Mouse (Mus musculus) liver, embryonic 14.5 days (tissue): ENCODE results near the gene Ethe1. TPM values are rescaled to one million over a fixed set of nuclear protein-coding genes. Genes with fewer than 3 reads are reported as not detected.
A peak's percentile ranks its signal among the peaks of the same experiment; 100 is the strongest.

Source experiments
- ATAC-seq: fragments of 200-750 bp; cut with Nextera tagmentation; 2 replicates; pipeline ENCODE4 v1.8.0; 2017; ENCODE audit warnings: moderate number of reproducible peaks, mild to moderate bottlenecking, moderate library complexity; ENCODE audit not compliant: insufficient read depth
- DNase-seq, 3 experiments: peaks; one replicate each; pipeline ENCODE4 v3.0.0-alpha.2; 2012 to 2013; ENCODE audit warnings: low read depth in 3 of 3, low spot score in 3 of 3
- H3K27ac ChIP-seq: fragments of 300-500 bp; sonication (generic); 2 replicates; pipeline ENCODE4 v1.5.1; 2014; ENCODE audit warnings: moderate library complexity, mild to moderate bottlenecking, control low read depth, inconsistent platforms
- H3K27me3 ChIP-seq: fragments of 300-500 bp; sonication (generic); 2 replicates; pipeline ENCODE4 v1.6.1; 2014; ENCODE audit warnings: mild to moderate bottlenecking, low read length, moderate library complexity; ENCODE audit not compliant: control insufficient read depth, insufficient read depth
- H3K36me3 ChIP-seq: fragments of 300-500 bp; sonication (generic); replicated peaks from 2 replicates; pipeline ENCODE4 v1.6.1; 2014; ENCODE audit warnings: low read depth; ENCODE audit not compliant: control insufficient read depth, insufficient read depth
- H3K4me1 ChIP-seq, 2 experiments: fragments of 200-500 bp in 1 of 2; fragments of 300-500 bp in 1 of 2; sonication (generic) in 1 of 2; replicated peaks; 2 replicates each; pipeline ENCODE4 v1.6.1; 2012 to 2014; ENCODE audit warnings: antibody characterized with exemption in 1 of 2, inconsistent platforms in 1 of 2, low read length in 1 of 2; ENCODE audit not compliant: control insufficient read depth in 2 of 2, insufficient read depth in 2 of 2
- H3K4me2 ChIP-seq: fragments of 300-500 bp; sonication (generic); 2 replicates; pipeline ENCODE4 v1.6.1; 2014; ENCODE audit warnings: low read depth, mild to moderate bottlenecking, control low read depth, moderate library complexity
- H3K4me3 ChIP-seq, 2 experiments: fragments of 200-500 bp in 1 of 2; fragments of 300-500 bp in 1 of 2; sonication (generic) in 1 of 2; 2 replicates each; pipeline ENCODE4 v1.5.1; 2012 to 2014; ENCODE audit warnings: low read depth in 2 of 2, low read length in 2 of 2, mild to moderate bottlenecking in 2 of 2, control low read depth in 1 of 2, inconsistent platforms in 1 of 2, moderate library complexity in 1 of 2; ENCODE audit not compliant: insufficient read depth in 1 of 2
- H3K9ac ChIP-seq: fragments of 300-500 bp; sonication (generic); replicated peaks from 2 replicates; pipeline ENCODE4 v1.6.1; 2014; ENCODE audit warnings: mild to moderate bottlenecking, control low read depth, moderate library complexity
- H3K9me3 ChIP-seq: fragments of 300-500 bp; sonication (generic); 2 replicates; pipeline ENCODE4 v1.6.1; 2016; ENCODE audit warnings: low read length, mixed read lengths; ENCODE audit not compliant: control insufficient read depth
- CTCF ChIP-seq: IDR thresholded peaks from 2 replicates; pipeline ENCODE4 v1.5.1; 2016; ENCODE audit warnings: antibody characterized with exemption, low read depth, control low read depth
- EP300 ChIP-seq: IDR thresholded peaks from 2 replicates; pipeline ENCODE4 v1.6.1; 2016; ENCODE audit warnings: antibody characterized with exemption, low read depth
- WGBS: fragments of 180-500 bp; shearing (Covaris S2); extraction: QIAGEN DNeasy Blood & Tissue Kit; methylation state at CpG from one replicate; pipeline ENCODE4 v1.1.7; 2014; ENCODE audit not compliant: insufficient replicate concordance; 5-methylcytosine and 5-hydroxymethylcytosine counted together
- polyA plus RNA-seq, 2 experiments: library from polyadenylated mRNA; depleted of rRNA in 1 of 2; stranded (reverse) in 1 of 2; unstranded in 1 of 2; fragments of >200 nt; fragmentation: Nextera tagmentation in 1 of 2; extraction: Ambion mirVana in 1 of 2; gene quantifications; 2 replicates each; pipeline versions ENCODE4 v1.2.1 to v1.2.3; 2012 to 2014

Ethe1 gene
- polyA plus RNA-seq (2012; rRNA removed): 14.8 and 16.5 TPM in 2 replicates
- 24.8 and 27.3 TPM in 2 replicates for polyA plus RNA-seq (2014; fragmentation: Nextera tagmentation; extraction: Ambion mirVana)

DNA sequence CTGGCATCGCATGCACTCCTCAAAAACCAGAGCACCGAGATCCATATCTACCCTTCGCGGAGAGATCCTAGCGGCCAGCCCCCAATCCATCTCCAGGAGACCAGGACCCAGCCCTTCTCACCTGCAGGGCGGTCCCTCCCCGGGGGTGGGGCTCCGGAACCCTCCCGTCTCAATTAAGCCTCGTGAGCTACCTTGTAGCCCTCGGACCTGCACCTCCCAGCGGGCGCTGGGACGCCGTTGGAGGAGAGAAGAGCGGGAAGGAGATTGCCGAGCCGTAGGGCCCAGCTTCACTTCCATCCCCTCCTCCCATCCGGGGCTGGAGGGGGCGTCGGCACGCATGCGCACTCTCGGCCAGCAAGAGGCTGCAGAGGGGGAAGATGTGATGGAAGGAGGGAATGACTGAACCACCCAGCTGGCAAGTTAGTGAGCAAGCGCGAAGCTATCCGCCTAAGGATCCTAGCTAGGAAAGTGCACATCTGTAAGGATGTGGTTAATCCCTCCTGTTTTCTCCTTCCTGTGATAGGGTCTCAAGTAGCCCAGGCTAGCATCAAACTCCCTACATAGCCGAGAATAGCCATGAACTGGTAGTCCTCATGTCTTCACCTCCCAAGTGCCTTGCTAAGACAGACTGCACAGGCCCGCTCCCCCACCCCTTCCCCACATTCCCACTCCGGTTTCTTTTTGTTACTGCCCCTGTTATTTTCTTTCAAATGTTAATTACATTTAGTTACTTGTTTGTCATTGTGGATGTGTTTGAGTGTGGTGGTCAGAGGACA lies at the start of gene Ethe1, which contains the start of gene Zfp575:
Gene Ethe1 (plus strand): TSS at position 214 of the 776 bp plus-strand sequence.
Gene Zfp575 (minus strand): TSS at position 312 of the 776 bp plus-strand sequence.
- H3K4me1 ChIP-seq: peaks cover 10 to 21% of the 10 kb centered on the region in 2 experiments
- 11% methylated on average over 30 of the region's 30 CpGs for WGBS
- H3K36me3 ChIP-seq: no peaks in the 10 kb centered on the region
- H3K27ac ChIP-seq: no peak within 1 kb of the TSS
- H3K4me2 ChIP-seq: peak within 1 kb of the TSS; percentile 48
- H3K9ac ChIP-seq: no peak within 1 kb of the TSS
- TF ChIP-seq EP300 (no peak), CTCF (no peak)
- ATAC-seq (no peak), DNase-seq (no peak)
- peaks cover 7% of the 10 kb centered on the region for H3K27me3 ChIP-seq
- no peaks in the 10 kb centered on the region for H3K9me3 ChIP-seq
- peak within 1 kb of the TSS; percentile 26 to 29 for H3K4me3 ChIP-seq

DNA sequence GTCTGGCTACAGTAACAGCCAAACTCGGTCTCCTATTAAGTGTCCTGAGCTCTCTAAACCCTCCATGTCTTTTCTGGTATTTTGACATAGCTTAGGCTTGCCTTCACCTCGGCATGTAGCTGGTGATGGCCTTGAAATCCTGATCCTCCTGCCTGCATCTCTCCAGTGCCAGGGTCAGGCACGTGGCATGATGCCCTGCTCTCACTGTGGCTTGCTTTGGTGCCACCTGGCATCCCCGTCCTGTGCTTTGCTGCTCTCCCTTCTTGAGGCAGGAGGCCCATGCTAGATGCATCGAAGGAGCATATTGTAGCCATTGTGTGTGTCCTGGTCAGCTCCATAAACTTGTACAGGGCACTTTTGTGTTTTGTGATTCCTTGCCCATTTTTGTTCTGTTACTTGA lies 49.8 kb upstream of the Ethe1 start:
- Histone ChIP-seq H3K9me3 (no peaks in the 10 kb centered on the region), H3K27ac (no peak overlapping the region), H3K4me2 (no peak overlapping the region), H3K4me3 (no peak overlapping the region), H3K9ac (no peak overlapping the region), H3K27me3 (no peaks in the 10 kb centered on the region), H3K36me3 (no peaks in the 10 kb centered on the region), H3K4me1 (no peaks in the 10 kb centered on the region)
- TF ChIP-seq CTCF (no peak), EP300 (no peak)
- DNase-seq (no peak), ATAC-seq (no peak)
- 63% methylated on average over 5 of the region's 5 CpGs for WGBS

DNA sequence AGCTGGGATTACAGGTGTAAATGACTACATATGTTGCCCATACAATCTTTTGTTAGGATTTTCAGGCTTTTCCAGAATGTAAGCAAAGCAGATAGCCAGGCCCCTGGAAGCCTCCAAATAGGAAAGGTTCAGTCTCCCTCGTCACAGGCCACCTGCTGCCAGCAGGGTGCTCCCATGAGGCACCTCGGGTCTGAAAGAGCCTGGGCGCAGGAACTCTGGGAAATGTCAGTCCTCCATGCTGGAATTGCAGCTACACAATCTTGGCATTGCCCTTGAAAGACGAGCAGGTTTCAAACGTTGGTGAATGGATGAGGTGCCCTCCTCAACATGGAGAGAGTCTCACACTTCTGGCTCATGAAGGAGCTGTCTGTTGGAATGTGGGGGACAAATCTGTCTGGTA lies 49.2 kb upstream of the Ethe1 start:
- TF ChIP-seq EP300 (no peak), CTCF (peak; percentile 25; the same call in 1 of the 2 replicates)
- no peak overlapping the region for H3K4me2 ChIP-seq
- ATAC-seq: no peak
- H3K9me3 ChIP-seq: no peaks in the 10 kb centered on the region
- 33% methylated on average over 5 of the region's 5 CpGs for WGBS
- no peak overlapping the region for H3K27ac ChIP-seq
- no peak overlapping the region for H3K9ac ChIP-seq
- H3K4me1 ChIP-seq: no peaks in the 10 kb centered on the region
- no peak overlapping the region for H3K4me3 ChIP-seq
- H3K36me3 ChIP-seq: no peaks in the 10 kb centered on the region
- H3K27me3 ChIP-seq: no peaks in the 10 kb centered on the region
- DNase-seq: no peak

DNA sequence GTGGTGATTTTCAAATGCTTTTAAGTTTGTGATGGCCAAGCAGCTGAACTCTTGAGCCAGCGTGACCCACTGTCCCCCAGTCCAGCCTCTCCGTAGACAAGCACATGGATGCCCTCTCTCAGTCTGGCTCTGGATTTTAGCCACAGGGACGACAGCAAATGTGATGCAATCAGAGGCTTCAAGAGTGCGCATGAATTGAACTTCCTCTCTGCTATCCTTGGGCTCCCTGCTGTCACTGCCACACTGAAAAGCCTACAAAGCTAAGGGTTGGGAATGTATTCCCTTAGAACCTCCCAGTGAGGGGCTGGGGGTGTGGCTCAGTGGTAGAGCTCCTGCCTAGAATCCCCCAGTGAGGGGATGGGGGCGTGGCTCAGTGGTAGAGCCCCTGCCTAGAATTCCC lies 48.6 kb upstream of the Ethe1 start:
- no peaks in the 10 kb centered on the region for H3K36me3 ChIP-seq
- H3K27me3 ChIP-seq: no peaks in the 10 kb centered on the region
- ATAC-seq (no peak), DNase-seq (no peak)
- no peaks in the 10 kb centered on the region for H3K9me3 ChIP-seq
- H3K27ac ChIP-seq: no peak overlapping the region
- H3K4me1 ChIP-seq: no peaks in the 10 kb centered on the region
- WGBS: 43% methylated on average over 5 of the region's 5 CpGs
- no peak overlapping the region for H3K4me2 ChIP-seq
- no peak overlapping the region for H3K4me3 ChIP-seq
- no peak overlapping the region for H3K9ac ChIP-seq
- TF ChIP-seq EP300 (no peak), CTCF (no peak)

DNA sequence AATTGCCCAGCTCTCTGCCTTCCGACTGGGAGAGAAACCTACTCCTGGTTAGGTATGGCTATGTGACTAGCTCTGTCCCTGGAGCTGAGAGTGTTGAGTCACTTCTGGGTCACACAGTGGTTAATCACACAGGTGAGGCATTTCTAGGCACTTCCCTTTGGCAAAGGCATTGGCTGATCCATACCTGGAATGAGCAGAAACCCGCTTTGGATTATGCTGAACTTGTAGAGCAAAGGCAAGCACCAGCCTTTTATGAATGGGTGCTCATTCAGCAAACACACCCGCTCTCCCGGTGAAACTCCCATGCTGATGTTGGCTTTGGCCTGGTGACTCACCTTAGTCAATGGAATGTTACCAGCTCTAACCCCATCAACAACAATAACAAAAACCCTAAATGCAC lies 47.7 kb upstream of the Ethe1 start:
- Histone ChIP-seq H3K27me3 (no peaks in the 10 kb centered on the region), H3K36me3 (no peaks in the 10 kb centered on the region), H3K4me3 (no peak overlapping the region), H3K4me1 (no peaks in the 10 kb centered on the region), H3K9ac (no peak overlapping the region), H3K27ac (no peak overlapping the region), H3K9me3 (no peaks in the 10 kb centered on the region), H3K4me2 (no peak overlapping the region)
- 78% methylated on average over 4 of the region's 4 CpGs for WGBS
- ATAC-seq (no peak), DNase-seq (no peak)
- TF ChIP-seq EP300 (no peak), CTCF (no peak)
